Mouse (Mus musculus) MEL (cell line): Measurements from ENCODE around the gene Chil3. TPM values are rescaled to one million over a fixed set of nuclear protein-coding genes. Genes with fewer than 3 reads are reported as not detected.

Experiments used
- DNase-seq: peaks from one replicate; pipeline ENCODE4 v3.0.0; 2011; ENCODE audit warnings: low read depth, low spot score
- H3K27ac ChIP-seq: 2 replicates; pipeline ENCODE4 v1.5.1; 2012; ENCODE audit warnings: low read depth, mild to moderate bottlenecking, control low read depth, low read length, moderate library complexity; ENCODE audit not compliant: control insufficient read depth
- H3K27me3 ChIP-seq, 2 experiments: fragments of 150-350 bp in 1 of 2; sonication (generic) in 1 of 2; 2 replicates each; pipeline ENCODE4 v1.6.1; 2012; ENCODE audit warnings: low read length in 2 of 2, mild to moderate bottlenecking in 2 of 2, improper control_type of control experiment in 1 of 2, moderate library complexity in 1 of 2; ENCODE audit not compliant: insufficient read depth in 2 of 2, control insufficient read depth in 1 of 2
- H3K36me3 ChIP-seq, 2 experiments: 2 replicates each; pipeline ENCODE4 v1.6.1; 2012 to 2014; ENCODE audit warnings: low read length in 2 of 2, improper control_type of control experiment in 1 of 2, inconsistent platforms in 1 of 2, mild to moderate bottlenecking in 1 of 2; ENCODE audit not compliant: insufficient read depth in 2 of 2, control insufficient read depth in 1 of 2
- H3K4me1 ChIP-seq, 2 experiments: fragments of 150-350 bp in 1 of 2; sonication (generic) in 1 of 2; 2 replicates each; pipeline ENCODE4 v1.6.1; 2012; ENCODE audit warnings: low read length in 2 of 2, improper control_type of control experiment in 1 of 2, mild to moderate bottlenecking in 1 of 2; ENCODE audit not compliant: insufficient read depth in 2 of 2, control insufficient read depth in 1 of 2
- H3K4me3 ChIP-seq, 2 experiments: fragments of 150-350 bp in 1 of 2; sonication (generic) in 1 of 2; 2 replicates each; pipeline ENCODE4 v1.5.1; 2012; ENCODE audit warnings: low read depth in 2 of 2, low read length in 2 of 2, mild to moderate bottlenecking in 2 of 2, moderate library complexity in 2 of 2, control low read depth in 1 of 2, improper control_type of control experiment in 1 of 2; ENCODE audit not compliant: control insufficient read depth in 1 of 2, insufficient read depth in 1 of 2
- H3K79me2 ChIP-seq: 2 replicates; pipeline ENCODE4 v1.6.1; 2012; ENCODE audit warnings: mild to moderate bottlenecking, low read length, moderate library complexity; ENCODE audit not compliant: control insufficient read depth, poor library complexity, insufficient read depth
- H3K9ac ChIP-seq: 2 replicates; pipeline ENCODE4 v1.6.1; 2012; ENCODE audit warnings: low read depth, mild to moderate bottlenecking, control low read depth, low read length, moderate library complexity; ENCODE audit not compliant: control insufficient read depth, poor library complexity, severe bottlenecking
- H3K9me3 ChIP-seq: fragments of 150-350 bp; sonication (generic); replicated peaks from 2 replicates; pipeline ENCODE4 v1.6.1; 2012; ENCODE audit warnings: mild to moderate bottlenecking, low read length, improper control_type of control experiment, moderate library complexity; ENCODE audit not compliant: insufficient read depth
- CHD1 ChIP-seq: IDR thresholded peaks from 2 replicates; pipeline ENCODE4 v1.6.1; 2012; ENCODE audit warnings: low read depth, mild to moderate bottlenecking, inconsistent platforms, low read length, improper control_type of control experiment
- CHD2 ChIP-seq: IDR thresholded peaks from 2 replicates; pipeline ENCODE4 v1.6.1; 2011; ENCODE audit warnings: low read length, improper control_type of control experiment
- CTCF ChIP-seq, 3 experiments: IDR thresholded peaks in 2 of 3; conservative IDR thresholded peaks in 1 of 3; 2 replicates each; pipeline ENCODE4 v1.5.1; 2011 to 2012; ENCODE audit warnings: low read length in 3 of 3, low read depth in 2 of 3, mild to moderate bottlenecking in 2 of 3, improper control_type of control experiment in 1 of 3, inconsistent platforms in 1 of 3, mixed read lengths in 1 of 3, moderate library complexity in 1 of 3; ENCODE audit not compliant: control insufficient read depth in 1 of 3, insufficient read depth in 1 of 3, poor library complexity in 1 of 3, severe bottlenecking in 1 of 3
- E2F4 ChIP-seq: IDR thresholded peaks from 2 replicates; pipeline ENCODE4 v1.6.1; 2011; ENCODE audit warnings: low read depth, low read length, improper control_type of control experiment, borderline replicate concordance
- ELF1 ChIP-seq: IDR thresholded peaks from 2 replicates; pipeline ENCODE4 v1.6.1; 2014; ENCODE audit warnings: low read depth, mild to moderate bottlenecking, inconsistent platforms, low read length, improper control_type of control experiment, moderate library complexity
- EP300 ChIP-seq, 2 experiments: IDR thresholded peaks; 2 replicates each; pipeline ENCODE4 v1.6.1; 2011; ENCODE audit warnings: improper control_type of control experiment in 2 of 2, low read length in 2 of 2, low read depth in 1 of 2, mild to moderate bottlenecking in 1 of 2
- ETS1 ChIP-seq: IDR thresholded peaks from 2 replicates; pipeline ENCODE4 v1.6.1; 2012; ENCODE audit warnings: low read depth, mild to moderate bottlenecking, inconsistent platforms, low read length, improper control_type of control experiment, moderate library complexity
- GATA1 ChIP-seq: IDR thresholded peaks from 2 replicates; pipeline ENCODE4 v1.6.1; 2011; ENCODE audit warnings: low read depth, low read length, improper control_type of control experiment
- HCFC1 ChIP-seq: IDR thresholded peaks from 2 replicates; pipeline ENCODE4 v1.6.1; 2012; ENCODE audit warnings: low read depth, mild to moderate bottlenecking, inconsistent platforms, low read length, improper control_type of control experiment, moderate library complexity
- JUND ChIP-seq: IDR thresholded peaks from 2 replicates; pipeline ENCODE4 v1.6.1; 2011; ENCODE audit warnings: low read depth, mild to moderate bottlenecking, improper control_type of control experiment, low read length
- KAT2A ChIP-seq: conservative IDR thresholded peaks from 2 replicates; pipeline ENCODE4 v1.6.1; 2012; ENCODE audit warnings: low read depth, low read length, improper control_type of control experiment, inconsistent platforms
- MAZ ChIP-seq: IDR thresholded peaks from 2 replicates; pipeline ENCODE4 v1.6.1; 2012; ENCODE audit warnings: low read depth, mild to moderate bottlenecking, inconsistent platforms, low read length, improper control_type of control experiment
- MEF2A ChIP-seq: IDR thresholded peaks from 2 replicates; pipeline ENCODE4 v1.6.1; 2014; ENCODE audit warnings: low read depth, mild to moderate bottlenecking, inconsistent platforms, low read length, improper control_type of control experiment; ENCODE audit not compliant: poor library complexity, insufficient replicate concordance, severe bottlenecking; ENCODE audit errors: extremely low read depth
- MXI1 ChIP-seq: IDR thresholded peaks from 2 replicates; pipeline ENCODE4 v1.6.1; 2011; ENCODE audit warnings: mild to moderate bottlenecking, low read depth, low read length, improper control_type of control experiment
- MYC ChIP-seq: IDR thresholded peaks from 2 replicates; pipeline ENCODE4 v1.6.1; 2011; ENCODE audit warnings: low read depth, mild to moderate bottlenecking, low read length, improper control_type of control experiment, moderate library complexity
- NELFE ChIP-seq: IDR thresholded peaks from 2 replicates; pipeline ENCODE4 v1.6.1; 2011; ENCODE audit warnings: low read depth, low read length, improper control_type of control experiment
- NRF1 ChIP-seq: IDR thresholded peaks from 2 replicates; pipeline ENCODE4 v1.6.1; 2014; ENCODE audit warnings: low read depth, mild to moderate bottlenecking, inconsistent platforms, low read length, improper control_type of control experiment, moderate library complexity; ENCODE audit not compliant: poor library complexity, insufficient read depth, severe bottlenecking
- POLR2A ChIP-seq, 2 experiments: IDR thresholded peaks; 2 replicates each; pipeline ENCODE4 v1.6.1; 2011 to 2012; ENCODE audit warnings: low read length in 2 of 2, mild to moderate bottlenecking in 2 of 2, control low read depth in 1 of 2, improper control_type of control experiment in 1 of 2, low read depth in 1 of 2, moderate library complexity in 1 of 2; ENCODE audit not compliant: control insufficient read depth in 1 of 2, insufficient read depth in 1 of 2, poor library complexity in 1 of 2
- POLR2AphosphoS2 ChIP-seq: IDR thresholded peaks from 2 replicates; pipeline ENCODE4 v1.6.1; 2011; ENCODE audit warnings: low read length, improper control_type of control experiment
- RAD21 ChIP-seq: IDR thresholded peaks from 2 replicates; pipeline ENCODE4 v1.6.1; 2011; ENCODE audit warnings: mild to moderate bottlenecking, low read depth, low read length, improper control_type of control experiment
- SMC3 ChIP-seq: IDR thresholded peaks from 2 replicates; pipeline ENCODE4 v1.6.1; 2011; ENCODE audit warnings: low read depth, low read length, improper control_type of control experiment
- TAL1 ChIP-seq: IDR thresholded peaks from 2 replicates; pipeline ENCODE4 v1.6.1; 2012; ENCODE audit warnings: mild to moderate bottlenecking, inconsistent platforms, low read length, moderate library complexity, mixed read lengths
- TBP ChIP-seq: IDR thresholded peaks from 2 replicates; pipeline ENCODE4 v1.8.0; 2011; ENCODE audit warnings: low read depth, low read length, improper control_type of control experiment
- TCF12 ChIP-seq: IDR thresholded peaks from 2 replicates; pipeline ENCODE4 v1.6.1; 2014; ENCODE audit warnings: low read depth, mild to moderate bottlenecking, inconsistent platforms, low read length, improper control_type of control experiment, moderate library complexity
- UBTF ChIP-seq: IDR thresholded peaks from 2 replicates; pipeline ENCODE4 v1.6.1; 2012; ENCODE audit warnings: low read depth, mild to moderate bottlenecking, inconsistent platforms, low read length, improper control_type of control experiment, moderate library complexity, borderline replicate concordance; ENCODE audit not compliant: insufficient read depth
- USF1 ChIP-seq: IDR thresholded peaks from 2 replicates; pipeline ENCODE4 v1.6.1; 2014; ENCODE audit warnings: low read depth, mild to moderate bottlenecking, inconsistent platforms, low read length, improper control_type of control experiment, moderate library complexity
- ZC3H11A ChIP-seq: IDR thresholded peaks from 2 replicates; pipeline ENCODE4 v1.6.1; 2012; ENCODE audit warnings: low read depth, mild to moderate bottlenecking, inconsistent platforms, low read length, improper control_type of control experiment
- ZKSCAN1 ChIP-seq: IDR thresholded peaks from 2 replicates; pipeline ENCODE4 v1.6.1; 2012; ENCODE audit warnings: low read depth, mild to moderate bottlenecking, inconsistent platforms, low read length, improper control_type of control experiment, moderate library complexity
- ZNF384 ChIP-seq: IDR thresholded peaks from 2 replicates; pipeline ENCODE4 v1.6.1; 2012; ENCODE audit warnings: low read depth, mild to moderate bottlenecking, inconsistent platforms, low read length, improper control_type of control experiment
- polyA plus RNA-seq, 2 experiments: library from polyadenylated mRNA; stranded (reverse) in 1 of 2; unstranded in 1 of 2; fragments of >175 nt in 1 of 2; fragments of >200 nt in 1 of 2; gene quantifications; 2 replicates each; pipeline versions ENCODE4 v1.2.1 to v1.2.4; 2012; ENCODE audit warnings: low replicate concordance in 2 of 2, low read depth in 1 of 2; ENCODE audit not compliant: insufficient read length in 2 of 2, insufficient read depth in 1 of 2, missing spikeins in 1 of 2
- total RNA-seq: library from RNA; depleted of rRNA; stranded (reverse); fragments of 300-350 nt; gene quantifications from 2 replicates; pipeline ENCODE4 v1.2.3, GENCODE M21; 2012

Gene Chil3
- total and polyA plus RNA-seq, 3 experiments: not detected

GRCm38 (mm10) chr3:106144081-106144480, 23.3 kb downstream of the Chil3 start:
- H3K79me2 ChIP-seq: no peaks in the 10 kb centered on the region
- no peaks in the 10 kb centered on the region for H3K9me3 ChIP-seq
- no peaks in the 10 kb centered on the region for H3K36me3 ChIP-seq
- DNase-seq: no peak
- no peak overlapping the region for H3K4me3 ChIP-seq
- TF ChIP-seq CHD1 (no peak), GATA1 (no peak), EP300 (IDR thresholded peaks at IDR 0.05; ENCODE audit: low read depth in 1 of 2, low read length in 2 of 2) (no peak), TBP (no peak), NRF1 (no peak), USF1 (no peak), MXI1 (no peak), POLR2A (IDR thresholded peaks at IDR 0.05; ENCODE audit: control insufficient read depth in 1 of 2, insufficient read depth in 1 of 2, low read depth in 1 of 2, low read length in 2 of 2, poor library complexity in 1 of 2) (no peak), RAD21 (no peak), HCFC1 (no peak), MAZ (no peak), MEF2A (no peak), TAL1 (no peak), E2F4 (no peak), ZC3H11A (no peak), TCF12 (no peak), MYC (no peak), UBTF (no peak), POLR2AphosphoS2 (no peak)
- no peak overlapping the region for H3K9ac ChIP-seq
- no peaks in the 10 kb centered on the region for H3K27me3 ChIP-seq
- H3K4me1 ChIP-seq: no peaks in the 10 kb centered on the region
- H3K27ac ChIP-seq: no peak overlapping the region

- Histone ChIP-seq H3K9me3 (no peaks in the 10 kb centered on the region), H3K27me3 (no peaks in the 10 kb centered on the region), H3K79me2 (no peaks in the 10 kb centered on the region), H3K36me3 (no peaks in the 10 kb centered on the region), H3K9ac (no peak overlapping the region), H3K4me1 (no peaks in the 10 kb centered on the region), H3K27ac (no peak overlapping the region), H3K4me3 (no peak overlapping the region)
- no peak for DNase-seq
- TF ChIP-seq NELFE (no peak), ETS1 (no peak), NRF1 (no peak), EP300 (IDR thresholded peaks at IDR 0.05; ENCODE audit: low read depth in 1 of 2, low read length in 2 of 2) (no peak), CHD2 (no peak), RAD21 (no peak), ELF1 (no peak), CHD1 (no peak), ZNF384 (no peak), MEF2A (no peak), JUND (no peak), KAT2A (no peak), MXI1 (no peak), TBP (no peak), ZKSCAN1 (no peak), CTCF (IDR thresholded peaks at IDR 0.05 in 2 of 3, conservative IDR thresholded peaks at IDR 0.05 in 1 of 3; ENCODE audit: control insufficient read depth in 1 of 3, insufficient read depth in 1 of 3, low read depth in 2 of 3, low read length in 3 of 3, poor library complexity in 1 of 3, severe bottlenecking in 1 of 3) (no peak), TCF12 (no peak), GATA1 (no peak), SMC3 (no peak)
These were observed 35.7 kb downstream of the Chil3 start for GRCm38 (mm10) chr3:106131690-106132089.
